Mouse (Mus musculus) embryo, embryonic 10.5 days (tissue): Measurements from ENCODE around the gene Pde7b.

Experiments used
- DNase-seq: peaks from one replicate; pipeline ENCODE4 v3.0.0-alpha.2; 2015; ENCODE audit warnings: low spot score

Pde7b gene

GRCm38 (mm10) chr10:20493826-20494455, 230.9 kb downstream of the Pde7b start:
- no peak for DNase-seq

- DNase-seq: peak; percentile 12
These were observed 232.5 kb downstream of the Pde7b start for GRCm38 (mm10) chr10:20492216-20492964.

GRCm38 (mm10) chr10:20490775-20491174, 234.1 kb downstream of the Pde7b start:
- peak; percentile 28 for DNase-seq

DNA sequence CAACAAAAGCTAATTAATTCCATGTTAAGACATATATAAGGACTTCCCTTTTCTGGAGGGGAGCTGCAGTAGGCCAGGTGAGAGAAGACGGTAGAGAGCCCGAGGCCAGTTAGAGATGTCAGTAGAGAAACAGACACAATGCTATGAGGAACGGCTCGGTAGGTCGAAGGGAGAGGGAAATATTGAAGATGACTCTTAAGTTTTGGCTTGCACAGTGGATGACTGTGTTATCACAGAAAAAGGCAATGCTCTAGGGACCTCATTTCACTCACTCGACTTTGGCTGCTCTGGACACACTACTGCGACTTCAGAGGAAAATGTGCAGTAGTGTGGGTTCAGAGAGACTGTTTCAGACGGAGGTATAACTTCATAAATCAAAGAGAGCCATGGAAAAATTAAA, 234.6 kb downstream of the Pde7b start:
- DNase-seq: no peak

DNA sequence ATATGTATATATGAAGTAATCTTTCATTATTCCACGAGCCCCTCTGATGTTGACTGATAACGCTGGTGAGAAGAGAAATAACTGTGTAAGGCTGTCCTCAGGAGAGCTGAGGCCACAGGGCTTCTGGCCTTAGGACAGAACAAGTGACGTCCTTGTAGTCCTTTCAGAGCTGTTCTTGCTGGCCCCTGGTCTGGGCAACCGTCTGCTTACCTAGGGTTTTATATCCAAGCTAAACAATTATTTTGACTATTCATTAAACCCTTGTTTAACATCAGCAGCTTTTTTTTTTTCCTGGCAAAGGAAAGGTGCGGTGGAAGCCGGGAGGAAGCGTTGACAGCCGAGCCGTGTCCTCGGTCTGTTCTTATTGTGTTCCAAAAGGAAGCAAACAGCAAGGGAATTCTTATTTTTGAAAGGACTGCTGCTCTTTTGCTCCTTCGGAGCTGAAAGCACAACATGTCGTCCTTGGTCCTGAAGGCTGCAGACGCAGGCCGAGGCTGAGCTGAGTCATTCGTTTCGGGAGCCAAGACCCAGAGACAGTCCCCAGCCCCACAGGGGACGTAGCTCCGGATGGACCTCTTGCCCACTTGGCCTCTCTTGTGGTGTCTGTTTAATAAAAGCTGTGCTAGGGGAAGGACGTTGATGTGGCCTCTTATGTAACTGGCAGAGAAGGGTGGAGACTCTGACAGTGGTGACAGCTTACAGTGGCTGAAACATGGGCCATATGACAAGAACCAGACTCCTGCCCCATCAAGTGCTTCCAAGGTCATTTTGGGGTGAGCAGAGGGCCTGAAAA, 238.2 kb downstream of the Pde7b start:
- DNase-seq: peak; percentile 9

DNA sequence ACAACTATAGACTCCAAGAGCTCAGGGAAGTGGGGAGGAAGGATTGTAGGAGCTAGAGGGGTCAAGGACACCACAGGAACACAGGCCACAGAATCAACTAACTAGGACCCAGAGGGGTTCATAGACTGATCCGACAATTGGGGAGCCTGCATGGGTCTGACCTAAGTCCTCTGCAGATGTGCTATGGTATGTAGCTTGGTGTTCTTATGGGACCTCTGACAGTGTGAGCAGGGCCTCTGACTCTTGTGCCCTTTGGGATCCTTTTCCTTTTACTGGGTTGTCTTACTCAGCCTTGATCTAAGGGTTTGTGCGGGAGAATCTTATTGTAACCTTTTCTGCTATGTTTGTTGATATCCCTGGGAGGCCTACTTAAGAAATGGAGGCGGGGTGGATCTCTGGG, 239.1 kb downstream of the Pde7b start:
- no peak for DNase-seq

- no peak for DNase-seq
These were observed 245.4 kb downstream of the Pde7b start for GRCm38 (mm10) chr10:20479481-20479880.

DNA sequence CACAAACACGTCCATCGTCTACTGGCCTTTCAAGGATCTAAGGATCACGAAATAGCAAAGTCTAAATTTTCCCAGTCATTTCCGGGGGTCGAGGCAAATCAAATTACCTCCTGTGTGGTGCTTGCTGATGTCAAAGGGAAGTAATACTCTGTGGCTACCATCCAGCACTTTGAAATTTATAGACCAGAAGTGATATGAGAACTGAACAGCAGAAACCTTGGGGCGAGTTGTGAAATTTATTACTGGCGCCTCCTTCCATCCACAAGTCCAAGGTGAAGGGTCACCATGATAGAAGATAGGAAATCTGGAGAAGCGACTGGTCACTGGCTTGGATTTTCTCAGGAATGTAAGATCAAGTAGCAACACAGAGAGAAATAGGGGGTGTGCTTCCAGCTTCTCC, 246.4 kb downstream of the Pde7b start:
- DNase-seq: no peak

DNA sequence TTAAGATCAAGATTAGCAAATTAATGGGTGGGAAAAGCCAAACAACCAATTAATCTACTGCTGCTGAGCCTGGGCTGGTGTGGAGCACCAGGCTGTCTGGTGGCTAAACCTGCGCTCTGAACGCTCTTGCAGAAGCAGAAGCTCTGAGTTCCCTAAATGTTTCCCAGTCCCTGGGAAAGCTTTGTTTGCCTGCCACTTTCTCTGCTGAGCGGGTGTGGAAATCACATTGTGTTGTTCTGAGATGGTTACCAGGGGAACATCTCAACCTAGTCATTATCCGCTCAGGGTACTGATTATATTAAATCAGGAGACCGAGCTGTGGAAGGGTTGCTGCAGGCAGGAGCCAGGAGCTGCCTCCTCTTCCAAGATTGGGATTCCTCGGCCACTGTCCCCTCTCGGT, 250.0 kb downstream of the Pde7b start:
- peak; percentile 32 for DNase-seq

DNA sequence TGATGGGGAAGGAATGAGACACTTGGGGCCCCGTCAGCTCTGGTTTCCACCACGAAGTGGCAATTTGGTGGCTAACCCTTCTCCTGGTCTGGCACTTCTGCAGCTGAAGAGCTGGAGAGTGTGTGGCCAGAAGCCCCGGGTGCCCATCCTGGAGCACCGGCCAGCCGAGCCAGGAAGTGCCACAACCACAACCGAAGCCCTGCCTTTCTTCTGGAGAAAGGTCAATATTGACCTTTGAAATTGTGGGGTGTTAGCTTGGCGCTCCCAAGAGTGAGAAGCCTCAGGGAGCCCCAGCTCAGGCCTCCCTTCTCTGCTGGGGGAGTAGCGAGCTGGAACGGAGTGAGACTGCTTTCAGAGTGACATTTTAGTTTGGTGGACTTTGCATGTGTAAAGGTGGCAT, 250.8 kb downstream of the Pde7b start:
- no peak for DNase-seq

DNA sequence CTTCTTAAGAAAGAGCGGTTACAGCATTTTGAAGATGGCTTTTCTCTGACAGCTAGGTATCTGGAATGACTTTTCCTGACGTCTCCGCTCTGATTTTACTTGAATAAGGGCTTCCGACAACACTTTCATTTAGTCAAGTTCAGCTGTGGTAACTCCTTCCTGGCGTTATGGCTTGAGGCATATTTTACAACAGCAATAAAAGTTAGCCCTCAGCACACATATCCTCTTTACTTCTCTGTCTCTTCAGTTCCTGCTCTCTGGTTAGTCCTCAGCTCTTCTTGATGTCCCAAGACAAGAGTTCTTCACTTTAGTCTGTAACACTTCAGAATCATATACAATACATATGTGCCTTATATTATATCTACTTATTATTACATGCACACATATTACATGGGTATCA, 251.4 kb downstream of the Pde7b start:
- DNase-seq: no peak

- no peak for DNase-seq
These were observed 252.9 kb downstream of the Pde7b start for GRCm38 (mm10) chr10:20472007-20472406.

DNA sequence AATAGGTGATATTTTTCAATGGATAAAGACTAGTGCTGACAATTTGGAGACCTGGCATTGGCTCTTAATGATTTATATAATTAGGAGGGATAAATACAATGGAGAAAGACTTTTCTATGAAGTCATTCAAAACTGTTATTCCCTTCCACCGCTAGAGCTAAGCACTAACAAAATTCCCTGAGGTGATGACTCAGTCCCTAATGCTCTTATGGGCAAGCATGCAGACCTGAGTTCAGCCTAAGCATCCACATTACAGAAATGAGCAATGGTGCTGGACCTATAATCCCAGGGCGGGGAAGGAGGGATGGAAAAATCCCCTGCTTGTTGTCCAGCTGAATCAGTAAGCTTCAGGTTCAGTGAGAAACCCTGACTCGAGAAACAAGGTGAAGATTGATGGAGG, 260.2 kb downstream of the Pde7b start:
- DNase-seq: no peak

- no peak for DNase-seq
These were observed 260.9 kb downstream of the Pde7b start for GRCm38 (mm10) chr10:20463941-20464340.

- no peak for DNase-seq
These were observed 262.3 kb downstream of the Pde7b start for GRCm38 (mm10) chr10:20462596-20462995.

- no peak for DNase-seq
These were observed 265.1 kb downstream of the Pde7b start for GRCm38 (mm10) chr10:20459657-20460350.

DNA sequence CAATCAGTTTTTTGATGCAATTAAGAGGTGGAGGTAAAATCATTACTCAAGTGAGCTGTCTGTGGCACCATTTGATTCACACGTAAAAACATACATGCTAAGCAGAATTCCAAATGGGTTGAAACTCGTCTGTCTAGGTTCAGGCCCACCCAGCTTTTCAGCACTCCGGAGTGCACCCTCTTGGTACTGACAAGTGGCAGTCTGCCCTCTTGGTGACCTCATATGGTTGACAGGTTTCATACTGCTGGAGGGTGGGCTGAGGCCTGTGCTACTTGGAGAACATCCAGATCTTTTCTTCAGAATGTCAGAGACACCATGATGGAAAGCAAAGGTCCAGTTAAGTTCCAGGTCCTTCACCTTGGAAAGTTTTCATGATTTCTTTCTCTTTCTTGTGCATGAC, 265.7 kb downstream of the Pde7b start:
- DNase-seq: no peak

DNA sequence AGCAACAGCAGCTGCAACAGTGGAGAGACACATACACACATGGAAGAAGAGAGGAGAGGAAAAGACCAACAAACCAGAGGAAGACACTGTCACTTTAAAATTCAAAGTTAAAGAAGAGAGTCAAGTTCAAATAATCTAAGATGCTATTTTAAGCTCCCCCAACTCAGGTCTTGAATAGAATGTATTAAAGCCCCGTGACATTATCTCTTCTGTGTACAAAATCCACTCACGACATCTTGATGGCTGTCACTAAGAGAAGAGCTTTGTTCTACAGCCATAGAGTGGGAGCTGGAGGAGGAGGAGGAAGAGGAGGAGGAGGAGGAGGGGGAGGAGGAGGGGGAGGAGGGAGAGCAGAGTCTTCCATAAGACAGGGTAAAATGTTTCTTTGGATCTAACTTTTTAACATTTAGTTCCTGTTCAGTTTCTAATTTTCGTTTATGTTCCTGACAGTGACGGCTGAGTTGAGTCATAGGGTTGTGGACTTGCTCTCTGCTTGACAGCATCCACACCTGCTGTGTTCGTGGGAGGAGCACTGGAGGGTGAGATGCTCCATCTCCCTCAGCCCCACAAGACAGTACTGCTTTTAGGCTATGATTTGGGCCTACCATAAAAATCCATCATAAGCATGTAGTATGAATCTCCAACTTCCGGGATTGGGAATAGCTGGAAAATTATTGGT, 270.4 kb downstream of the Pde7b start:
- DNase-seq: no peak

- no peak for DNase-seq
These were observed 287.4 kb downstream of the Pde7b start for GRCm38 (mm10) chr10:20437428-20437827.

GRCm38 (mm10) chr10:20437021-20437420, 287.9 kb downstream of the Pde7b start:
- DNase-seq: no peak

GRCm38 (mm10) chr10:20435913-20436312, 289.0 kb downstream of the Pde7b start:
- DNase-seq: no peak

DNA sequence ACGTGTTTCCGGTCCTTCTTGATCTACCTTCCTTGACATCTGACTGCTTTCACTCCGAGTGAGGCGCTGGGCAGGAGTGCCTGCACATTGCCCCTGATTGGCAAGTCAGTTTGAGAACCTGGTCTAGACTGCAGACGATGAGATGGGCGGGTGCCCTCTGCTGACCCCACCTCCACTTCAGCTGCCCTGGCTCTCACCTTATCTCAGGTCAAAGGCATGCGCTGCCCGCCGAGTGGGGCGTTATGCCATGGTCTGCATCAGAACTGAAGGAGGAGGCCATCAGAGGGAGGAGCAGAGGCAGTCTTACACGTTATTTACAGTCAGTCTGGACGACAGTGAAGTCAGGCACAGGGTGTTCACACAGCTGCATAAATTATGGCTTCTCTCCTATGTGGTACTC, 293.5 kb downstream of the Pde7b start:
- DNase-seq: no peak
